Mouse (Mus musculus): ENCODE data around the gene Tnxb. TPM values are rescaled to one million over a fixed set of nuclear protein-coding genes. Genes with fewer than 3 reads are reported as not detected.

Gene Tnxb
- polyA plus RNA-seq (2015; fragmentation: Nextera tagmentation; extraction: Ambion mirVana): 0.85 and 0.99 TPM in 2 replicates

- TF ChIP-seq CTCF (IDR thresholded peaks at IDR 0.05) (no peak), EP300 (IDR thresholded peaks at IDR 0.05) (no peak)
- Histone ChIP-seq H3K9me3 (ENCODE audit: low read length) (no peaks in the 10 kb centered on the region), H3K27ac (ENCODE audit: low read length) (no peak within 1 kb of the TSS), H3K36me3 (ENCODE audit: insufficient read depth, low read length) (no peaks in the 10 kb centered on the region), H3K4me2 (replicated peaks; ENCODE audit: low read depth, low read length) (peak within 1 kb of the TSS; percentile 40; the same call in 1 of the 2 replicates), H3K27me3 (replicated peaks; ENCODE audit: insufficient read depth, low read length) (peaks cover 43% of the 10 kb centered on the region), H3K4me3 (ENCODE audit: low read depth, low read length) (0 out of 2 replicates have a peak within 1 kb of the TSS, but pooled peaks have one; percentile 12), H3K9ac (replicated peaks; ENCODE audit: low read depth) (no peak within 1 kb of the TSS), H3K4me1 (ENCODE audit: insufficient read depth, low read depth, low read length) (peaks cover 8% of the 10 kb centered on the region; the same call in 1 of the 2 replicates)
- WGBS: 63% methylated on average over 7 of the region's 7 CpGs
- no peak for ATAC-seq
- DNase-seq (ENCODE audit: low spot score): no peak
Observed at GRCm38 (mm10) chr17:34670235-34670634, at the start of gene Tnxb. Gene Tnxb, plus strand, starts transcription at chr17:34670535.

DNA sequence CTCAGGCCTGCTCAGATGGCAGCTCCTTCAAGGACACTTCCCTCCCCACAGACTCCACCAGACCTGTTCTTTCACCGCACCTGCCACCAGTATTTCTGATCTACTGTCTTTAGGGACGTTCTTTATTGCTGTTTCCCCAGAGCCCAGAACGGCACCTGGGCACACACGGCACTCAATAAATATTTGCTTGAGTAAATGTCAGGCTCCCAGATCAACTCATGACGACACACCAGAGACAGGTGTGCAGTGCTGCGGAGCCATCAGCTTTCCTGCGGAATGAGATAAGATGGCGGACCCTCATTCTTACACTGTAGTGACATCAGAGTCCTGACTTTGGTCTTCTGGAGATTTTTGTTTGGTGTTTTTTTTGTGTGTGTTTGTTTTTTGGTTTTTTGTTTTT is 49.3 kb upstream of the Tnxb start:
- Histone ChIP-seq H3K36me3 (ENCODE audit: insufficient read depth, low read length) (peaks cover 7% of the 10 kb centered on the region; the same call in 1 of the 2 replicates), H3K27me3 (replicated peaks; ENCODE audit: insufficient read depth, low read length) (no peaks in the 10 kb centered on the region), H3K4me2 (replicated peaks; ENCODE audit: low read depth, low read length) (no peak overlapping the region), H3K9ac (replicated peaks; ENCODE audit: low read depth) (no peak overlapping the region), H3K4me3 (ENCODE audit: low read depth, low read length) (no peak overlapping the region), H3K27ac (ENCODE audit: low read length) (no peak overlapping the region), H3K9me3 (ENCODE audit: low read length) (no peaks in the 10 kb centered on the region), H3K4me1 (ENCODE audit: insufficient read depth, low read depth, low read length) (no peaks in the 10 kb centered on the region)
- no peak for DNase-seq (ENCODE audit: low spot score)
- TF ChIP-seq EP300 (IDR thresholded peaks at IDR 0.05): no peak
- no peak for TF ChIP-seq CTCF (IDR thresholded peaks at IDR 0.05)
- no peak for ATAC-seq
- 67% methylated on average over 8 of the region's 8 CpGs for WGBS

DNA sequence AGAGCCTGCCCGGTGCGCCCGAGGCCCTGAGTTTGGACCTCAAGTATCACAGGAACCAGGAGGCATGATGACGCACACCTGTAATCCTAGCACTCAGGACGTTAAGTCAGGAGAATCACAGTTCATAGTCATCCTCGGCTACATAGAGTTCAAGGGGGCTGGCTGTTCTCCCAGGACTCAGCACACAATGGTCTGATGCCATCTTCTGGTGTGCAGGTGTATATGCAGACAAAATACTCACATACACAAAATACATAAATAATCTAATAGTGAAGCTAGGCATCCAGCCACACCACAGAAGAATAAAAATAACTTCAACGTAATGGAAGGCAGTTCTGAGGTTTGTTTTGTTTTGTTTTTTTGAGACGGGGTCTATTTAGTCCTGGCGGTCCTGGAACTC is 47.2 kb upstream of the Tnxb start:
- no peak overlapping the region for H3K9ac ChIP-seq (replicated peaks; ENCODE audit: low read depth)
- WGBS: 80% methylated on average over 9 of the region's 9 CpGs
- ATAC-seq (no peak), DNase-seq (ENCODE audit: low spot score) (no peak)
- peak; percentile 49 for TF ChIP-seq CTCF (IDR thresholded peaks at IDR 0.05)
- TF ChIP-seq EP300 (IDR thresholded peaks at IDR 0.05): no peak
- no peaks in the 10 kb centered on the region; the same call in 1 of the 2 replicates for H3K36me3 ChIP-seq (ENCODE audit: insufficient read depth, low read length)
- H3K4me1 ChIP-seq (ENCODE audit: insufficient read depth, low read depth, low read length): peaks cover 11% of the 10 kb centered on the region; the same call in 1 of the 2 replicates
- H3K4me3 ChIP-seq (ENCODE audit: low read depth, low read length): no peak overlapping the region
- no peak overlapping the region for H3K4me2 ChIP-seq (replicated peaks; ENCODE audit: low read depth, low read length)
- H3K9me3 ChIP-seq (ENCODE audit: low read length): no peaks in the 10 kb centered on the region
- H3K27ac ChIP-seq (ENCODE audit: low read length): no peak overlapping the region
- H3K27me3 ChIP-seq (replicated peaks; ENCODE audit: insufficient read depth, low read length): no peaks in the 10 kb centered on the region

DNA sequence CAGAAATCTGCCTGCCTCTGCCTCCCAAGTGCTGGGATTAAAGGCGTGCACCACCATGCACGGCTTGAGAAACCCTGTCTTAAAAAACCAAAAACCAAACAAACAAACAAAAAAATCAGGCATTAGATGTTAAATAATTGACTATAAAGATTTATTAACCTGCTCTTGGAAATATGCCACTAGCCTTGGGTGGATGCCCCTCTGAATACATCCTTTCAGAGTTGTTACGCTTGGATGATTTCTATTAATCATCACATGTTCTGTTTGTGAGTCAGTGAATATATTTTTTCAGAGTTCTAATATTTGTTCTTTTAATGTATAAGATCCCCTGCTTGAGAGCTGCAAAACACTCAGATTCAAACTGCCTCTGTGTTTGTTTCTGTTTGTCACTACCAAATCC is 45.4 kb upstream of the Tnxb start:
- Histone ChIP-seq H3K4me1 (ENCODE audit: insufficient read depth, low read depth, low read length) (peaks cover 21% of the 10 kb centered on the region; the same call in 1 of the 2 replicates), H3K4me2 (replicated peaks; ENCODE audit: low read depth, low read length) (no peak overlapping the region), H3K9me3 (ENCODE audit: low read length) (no peaks in the 10 kb centered on the region), H3K27me3 (replicated peaks; ENCODE audit: insufficient read depth, low read length) (peaks cover 5% of the 10 kb centered on the region), H3K27ac (ENCODE audit: low read length) (no peak overlapping the region), H3K36me3 (ENCODE audit: insufficient read depth, low read length) (no peaks in the 10 kb centered on the region; the same call in 1 of the 2 replicates), H3K4me3 (ENCODE audit: low read depth, low read length) (no peak overlapping the region), H3K9ac (replicated peaks; ENCODE audit: low read depth) (no peak overlapping the region)
- DNase-seq (ENCODE audit: low spot score) (no peak), ATAC-seq (no peak)
- no peak for TF ChIP-seq CTCF (IDR thresholded peaks at IDR 0.05)
- no peak for TF ChIP-seq EP300 (IDR thresholded peaks at IDR 0.05)
- 97% methylated on average over 3 of the region's 3 CpGs for WGBS

DNA sequence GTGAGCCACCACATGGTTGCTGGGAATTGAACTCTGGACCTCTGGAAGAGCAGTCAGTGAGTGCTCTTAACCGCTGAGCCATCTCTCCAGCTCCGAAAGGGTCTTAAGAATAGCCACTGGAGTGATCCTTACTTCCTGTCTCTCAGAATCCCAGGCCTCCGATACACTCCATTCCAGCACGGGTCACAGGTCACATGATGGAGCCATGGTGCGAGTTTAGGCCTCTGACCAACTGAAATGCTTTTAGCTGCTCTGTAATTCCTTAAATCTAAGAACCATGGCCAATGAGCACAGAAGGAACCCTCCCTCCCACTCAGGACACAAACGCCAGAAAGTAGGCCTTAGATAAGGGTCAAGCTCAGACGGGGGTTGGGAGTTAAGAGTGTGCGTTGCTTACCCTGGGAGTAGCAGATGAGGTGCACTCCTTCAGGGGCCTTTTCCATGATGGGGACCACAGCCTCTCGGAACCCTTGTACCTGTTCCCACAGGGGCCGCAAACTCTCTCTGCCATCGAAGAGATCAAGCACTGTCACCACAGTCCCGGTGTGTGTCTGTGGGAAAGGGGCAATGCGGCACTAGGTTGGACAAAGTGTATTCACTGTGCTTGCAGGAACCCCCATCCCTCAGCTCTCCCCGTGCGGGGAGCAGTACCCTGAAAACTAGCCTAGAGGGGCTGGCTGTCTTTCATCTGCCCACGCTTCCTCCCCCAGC is 44.1 kb upstream of the Tnxb start:
- ATAC-seq (no peak), DNase-seq (ENCODE audit: low spot score) (no peak)
- Histone ChIP-seq H3K9ac (replicated peaks; ENCODE audit: low read depth) (peak overlapping the region; percentile 62; the same call in 1 of the 2 replicates), H3K9me3 (ENCODE audit: low read length) (no peaks in the 10 kb centered on the region), H3K27me3 (replicated peaks; ENCODE audit: insufficient read depth, low read length) (peaks cover 17% of the 10 kb centered on the region), H3K27ac (ENCODE audit: low read length) (peak overlapping the region; percentile 88; the same call in 1 of the 2 replicates), H3K4me1 (ENCODE audit: insufficient read depth, low read depth, low read length) (peaks cover 21% of the 10 kb centered on the region; the same call in 1 of the 2 replicates), H3K4me3 (ENCODE audit: low read depth, low read length) (peak overlapping the region; percentile 60), H3K36me3 (ENCODE audit: insufficient read depth, low read length) (no peaks in the 10 kb centered on the region; the same call in 1 of the 2 replicates), H3K4me2 (replicated peaks; ENCODE audit: low read depth, low read length) (peak overlapping the region; percentile 62)
- TF ChIP-seq EP300 (IDR thresholded peaks at IDR 0.05) (no peak), CTCF (IDR thresholded peaks at IDR 0.05) (no peak)
- WGBS: 49% methylated on average over 16 of the region's 16 CpGs

GRCm38 (mm10) chr17:34626773-34627092 is 43.6 kb upstream of the Tnxb start:
- H3K4me1 ChIP-seq (ENCODE audit: insufficient read depth, low read depth, low read length): peaks cover 21% of the 10 kb centered on the region; the same call in 1 of the 2 replicates
- DNase-seq (ENCODE audit: low spot score): peak; percentile 67
- no peaks in the 10 kb centered on the region for H3K9me3 ChIP-seq (ENCODE audit: low read length)
- peak overlapping the region; percentile 62 for H3K4me2 ChIP-seq (replicated peaks; ENCODE audit: low read depth, low read length)
- H3K27me3 ChIP-seq (replicated peaks; ENCODE audit: insufficient read depth, low read length): peaks cover 22% of the 10 kb centered on the region
- TF ChIP-seq EP300 (IDR thresholded peaks at IDR 0.05) (no peak), CTCF (IDR thresholded peaks at IDR 0.05) (peak; percentile 66)
- 0 out of 2 replicates have a peak, but pooled peaks have one; percentile 19 for ATAC-seq
- H3K36me3 ChIP-seq (ENCODE audit: insufficient read depth, low read length): no peaks in the 10 kb centered on the region; the same call in 1 of the 2 replicates
- H3K27ac ChIP-seq (ENCODE audit: low read length): peak overlapping the region; percentile 88
- 1% methylated on average over 18 of the region's 18 CpGs for WGBS
- peak overlapping the region; percentile 62; the same call in 1 of the 2 replicates for H3K9ac ChIP-seq (replicated peaks; ENCODE audit: low read depth)
- H3K4me3 ChIP-seq (ENCODE audit: low read depth, low read length): peak overlapping the region; percentile 60
